Mouse (Mus musculus): ENCODE results near the gene Tmem198. TPM values are rescaled to one million over a fixed set of nuclear protein-coding genes. Genes with fewer than 3 reads are reported as not detected.

Gene Tmem198
- polyA plus RNA-seq (2015; fragmentation: Nextera tagmentation; extraction: Ambion mirVana) = 1.1 and 1.3 TPM in 2 replicates

DNA sequence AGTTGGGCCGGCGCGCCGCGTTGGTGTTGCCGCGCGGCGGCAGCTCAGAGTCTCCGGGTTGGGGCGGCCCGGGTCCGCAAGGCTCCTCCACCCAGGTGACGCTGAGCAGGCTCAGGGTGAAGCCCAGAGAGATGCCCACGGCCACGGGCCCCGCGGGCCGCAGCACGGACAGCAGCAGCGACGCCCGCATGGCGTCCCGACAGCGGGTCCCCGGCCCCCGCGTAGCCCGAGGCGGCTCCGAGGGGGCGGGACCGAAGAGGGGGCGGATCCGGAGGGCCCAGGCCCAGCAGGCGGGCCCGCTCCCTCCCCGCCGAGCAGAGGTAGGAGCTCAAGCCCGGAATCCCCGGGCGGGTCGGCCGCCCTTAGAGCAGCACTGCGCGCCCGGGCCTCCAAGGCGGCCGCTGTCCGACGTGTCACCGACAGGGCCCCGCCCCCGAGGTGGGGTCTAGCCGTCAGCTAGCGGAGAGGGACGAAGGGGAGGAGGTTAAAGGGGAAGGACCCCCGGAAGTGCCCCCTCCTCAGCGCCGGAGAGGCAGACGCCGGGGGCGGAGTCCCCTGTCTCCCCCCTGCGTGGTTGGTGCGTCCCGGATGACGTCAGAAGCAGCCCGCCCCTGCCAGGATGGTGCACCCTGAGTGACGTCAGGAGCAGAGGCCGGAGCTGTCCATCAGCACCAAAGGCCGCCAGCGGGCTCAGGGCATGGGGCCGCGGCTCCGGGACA, at the start of gene Tmem198, which contains the start of gene Chpf:
Tmem198 (plus strand) TSS at position 617 of the 719 bp plus-strand sequence.
Chpf (minus strand) TSS at position 392 of the 719 bp plus-strand sequence.
- H3K4me3 ChIP-seq (ENCODE audit: low read depth, low read length) = peak within 1 kb of the TSS; percentile 67
- peaks cover 3% of the 10 kb centered on the region; the same call in 1 of the 2 replicates for H3K4me1 ChIP-seq (ENCODE audit: insufficient read depth, low read depth, low read length)
- peak within 1 kb of the TSS; percentile 85 for H3K4me2 ChIP-seq (replicated peaks; ENCODE audit: low read depth, low read length)
- H3K27me3 ChIP-seq (replicated peaks; ENCODE audit: insufficient read depth, low read length) = peaks cover 22% of the 10 kb centered on the region; the same call in 1 of the 2 replicates
- DNase-seq (ENCODE audit: low spot score) (peak; percentile 97), ATAC-seq (peak; percentile 93)
- peak within 1 kb of the TSS; percentile 84 for H3K27ac ChIP-seq (ENCODE audit: low read length)
- no peaks in the 10 kb centered on the region for H3K9me3 ChIP-seq (ENCODE audit: low read length)
- H3K9ac ChIP-seq (replicated peaks; ENCODE audit: low read depth) = peak within 1 kb of the TSS; percentile 58
- peaks cover under 1% of the 10 kb centered on the region; the same call in 1 of the 2 replicates for H3K36me3 ChIP-seq (ENCODE audit: insufficient read depth, low read length)
- TF ChIP-seq EP300 (IDR thresholded peaks at IDR 0.05) (0 out of 2 replicates have a peak, but pooled peaks have one; percentile 17), CTCF (IDR thresholded peaks at IDR 0.05) (no peak)
- 1% methylated on average over 38 of the region's 76 CpGs for WGBS

DNA sequence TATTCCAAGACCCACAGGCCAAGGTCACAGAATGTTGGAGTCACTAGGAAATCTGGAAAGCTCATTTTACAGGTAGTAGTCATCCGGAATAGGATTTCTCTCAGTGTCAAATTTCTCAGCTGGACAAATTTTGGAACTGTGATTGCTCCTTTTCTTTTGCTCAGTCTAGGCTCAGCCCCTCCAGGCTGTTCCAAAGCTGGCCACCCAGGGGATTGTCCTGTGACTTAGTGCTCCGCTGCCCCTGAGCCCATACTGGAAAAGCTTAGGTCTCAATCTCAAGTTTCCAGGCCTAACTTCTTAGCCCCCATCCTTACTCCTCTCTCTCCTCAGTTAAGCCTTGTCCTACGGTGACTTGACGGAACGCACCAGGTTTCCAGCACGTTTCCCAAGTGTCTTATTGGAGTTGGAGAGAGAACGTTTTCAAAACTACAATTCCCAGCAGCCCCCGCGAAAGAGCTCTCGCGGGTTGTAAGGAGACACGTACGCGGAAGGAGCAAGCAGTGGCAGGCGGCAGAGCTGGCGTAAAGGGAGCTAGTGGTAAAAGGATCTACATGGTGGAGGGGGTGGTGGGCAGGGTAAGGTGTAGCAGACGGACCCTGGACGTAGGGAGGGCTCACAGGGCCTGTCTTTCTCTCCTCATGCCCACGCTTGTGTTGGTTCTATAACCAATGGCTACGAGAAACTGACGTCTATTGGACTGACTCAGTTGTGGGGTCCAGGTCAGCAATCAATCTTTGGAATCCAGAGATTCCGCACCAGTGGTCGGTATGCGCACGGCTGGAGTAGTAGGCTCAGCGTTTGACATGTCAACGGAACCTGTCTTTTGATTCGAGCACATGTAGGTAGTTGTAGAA, 43.6 kb upstream of the Tmem198 start, which contains the start of gene Gmppa:
Gmppa (plus strand) TSS at position 456 of the 854 bp plus-strand sequence.
- ATAC-seq (peak; percentile 92), DNase-seq (ENCODE audit: low spot score) (peak; percentile 93)
- 5% methylated on average over 28 of the region's 28 CpGs for WGBS

DNA sequence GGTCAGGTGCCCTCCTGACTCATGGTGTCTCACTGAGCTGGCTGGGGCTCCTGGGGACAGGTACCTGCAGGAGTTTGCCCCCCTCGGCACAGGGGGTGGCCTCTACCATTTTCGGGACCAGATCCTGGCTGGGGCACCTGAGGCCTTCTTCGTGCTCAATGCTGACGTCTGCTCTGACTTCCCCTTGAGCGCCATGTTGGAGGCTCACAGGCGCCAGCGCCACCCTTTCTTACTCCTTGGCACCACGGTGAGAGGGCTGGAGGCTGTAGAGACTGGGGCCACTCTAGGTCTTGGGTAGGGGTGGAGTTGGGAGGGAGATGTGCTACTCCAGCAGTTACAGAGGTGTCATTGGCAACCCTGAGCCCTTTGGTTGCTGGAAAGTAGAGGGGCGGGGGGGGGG, 40.5 kb upstream of the Tmem198 start:
- Histone ChIP-seq H3K27ac (ENCODE audit: low read length) (no peak overlapping the region), H3K27me3 (replicated peaks; ENCODE audit: insufficient read depth, low read length) (no peaks in the 10 kb centered on the region), H3K4me2 (replicated peaks; ENCODE audit: low read depth, low read length) (no peak overlapping the region), H3K9me3 (ENCODE audit: low read length) (no peaks in the 10 kb centered on the region), H3K9ac (replicated peaks; ENCODE audit: low read depth) (no peak overlapping the region), H3K4me3 (ENCODE audit: low read depth, low read length) (no peak overlapping the region), H3K4me1 (ENCODE audit: insufficient read depth, low read depth, low read length) (peaks cover 9% of the 10 kb centered on the region; the same call in 1 of the 2 replicates), H3K36me3 (ENCODE audit: insufficient read depth, low read length) (peaks cover 12% of the 10 kb centered on the region)
- ATAC-seq (no peak), DNase-seq (ENCODE audit: low spot score) (no peak)
- no peak for TF ChIP-seq CTCF (IDR thresholded peaks at IDR 0.05)
- TF ChIP-seq EP300 (IDR thresholded peaks at IDR 0.05) = no peak
- WGBS = 81% methylated on average over 6 of the region's 9 CpGs

More for the DNA sequence above, 43.6 kb upstream of the Tmem198 start, which contains the start of gene Gmppa:
- Histone ChIP-seq H3K4me2 (replicated peaks; ENCODE audit: low read depth, low read length) (peak within 1 kb of the TSS; percentile 74), H3K9me3 (ENCODE audit: low read length) (no peaks in the 10 kb centered on the region), H3K4me1 (ENCODE audit: insufficient read depth, low read depth, low read length) (peaks cover 9% of the 10 kb centered on the region; the same call in 1 of the 2 replicates), H3K9ac (replicated peaks; ENCODE audit: low read depth) (peak within 1 kb of the TSS; percentile 67), H3K4me3 (ENCODE audit: low read depth, low read length) (peak within 1 kb of the TSS; percentile 64), H3K36me3 (ENCODE audit: insufficient read depth, low read length) (peaks cover 6% of the 10 kb centered on the region), H3K27me3 (replicated peaks; ENCODE audit: insufficient read depth, low read length) (no peaks in the 10 kb centered on the region), H3K27ac (ENCODE audit: low read length) (peak within 1 kb of the TSS; percentile 61)
- TF ChIP-seq EP300 (IDR thresholded peaks at IDR 0.05) = no peak
- TF ChIP-seq CTCF (IDR thresholded peaks at IDR 0.05) = no peak

DNA sequence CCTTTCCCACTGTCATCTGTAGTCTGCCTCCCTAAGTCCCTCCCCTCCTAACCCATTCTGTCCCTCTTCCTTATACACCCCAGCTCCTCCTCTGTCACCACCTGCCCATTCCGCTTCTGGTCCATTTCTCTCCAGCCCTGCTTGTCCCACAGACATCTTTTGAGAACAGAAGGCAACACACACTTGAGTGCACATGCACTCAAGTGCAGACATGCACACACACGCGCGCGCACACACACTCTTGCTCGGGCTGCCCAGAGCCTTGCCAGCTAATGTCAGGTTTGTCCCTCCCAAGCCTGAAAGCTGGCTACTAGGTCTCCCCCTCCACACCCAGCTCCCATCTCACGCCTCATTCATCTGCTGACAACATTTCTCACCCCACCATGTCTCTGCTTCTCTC, 38.7 kb upstream of the Tmem198 start:
- Histone ChIP-seq H3K27ac (ENCODE audit: low read length) (no peak overlapping the region), H3K36me3 (ENCODE audit: insufficient read depth, low read length) (peaks cover 12% of the 10 kb centered on the region), H3K4me2 (replicated peaks; ENCODE audit: low read depth, low read length) (no peak overlapping the region), H3K27me3 (replicated peaks; ENCODE audit: insufficient read depth, low read length) (0 out of 2 replicates have a peak, but pooled peaks cover 4% of the 10 kb centered on the region), H3K9ac (replicated peaks; ENCODE audit: low read depth) (no peak overlapping the region), H3K4me1 (ENCODE audit: insufficient read depth, low read depth, low read length) (peaks cover 9% of the 10 kb centered on the region; the same call in 1 of the 2 replicates), H3K9me3 (ENCODE audit: low read length) (no peaks in the 10 kb centered on the region), H3K4me3 (ENCODE audit: low read depth, low read length) (no peak overlapping the region)
- TF ChIP-seq EP300 (IDR thresholded peaks at IDR 0.05) = no peak
- TF ChIP-seq CTCF (IDR thresholded peaks at IDR 0.05) = no peak
- WGBS = 92% methylated on average over 7 of the region's 7 CpGs
- ATAC-seq (no peak), DNase-seq (ENCODE audit: low spot score) (no peak)

DNA sequence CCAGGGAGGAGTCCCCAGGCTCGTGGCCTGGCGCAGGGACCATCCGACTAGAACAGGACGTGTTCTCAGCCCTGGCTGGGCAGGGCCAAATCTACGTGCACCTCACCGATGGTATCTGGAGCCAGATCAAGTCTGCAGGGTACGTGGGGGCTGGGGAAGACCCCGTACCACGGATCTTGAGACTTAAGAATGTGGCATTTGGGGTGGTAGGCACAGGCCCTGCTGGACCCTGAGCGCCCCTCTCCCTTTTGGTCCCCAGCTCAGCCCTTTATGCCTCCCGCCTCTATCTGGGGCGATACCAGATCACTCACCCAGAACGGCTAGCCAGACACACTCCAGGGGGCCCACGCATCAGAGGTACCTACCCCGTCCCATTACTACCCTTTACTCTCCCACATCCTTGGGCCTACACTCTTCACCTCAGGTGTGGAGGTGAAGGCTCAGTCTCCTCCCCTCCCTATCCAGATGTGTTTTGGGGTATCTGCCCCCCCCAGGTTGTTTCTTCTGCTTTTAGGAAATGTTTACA, 37.8 kb upstream of the Tmem198 start:
- Histone ChIP-seq H3K36me3 (ENCODE audit: insufficient read depth, low read length) (peaks cover 12% of the 10 kb centered on the region), H3K4me3 (ENCODE audit: low read depth, low read length) (no peak overlapping the region), H3K9me3 (ENCODE audit: low read length) (no peaks in the 10 kb centered on the region), H3K27me3 (replicated peaks; ENCODE audit: insufficient read depth, low read length) (peaks cover 10% of the 10 kb centered on the region; the same call in 1 of the 2 replicates), H3K4me1 (ENCODE audit: insufficient read depth, low read depth, low read length) (peaks cover 4% of the 10 kb centered on the region; the same call in 1 of the 2 replicates), H3K4me2 (replicated peaks; ENCODE audit: low read depth, low read length) (no peak overlapping the region), H3K27ac (ENCODE audit: low read length) (no peak overlapping the region), H3K9ac (replicated peaks; ENCODE audit: low read depth) (no peak overlapping the region)
- no peak for TF ChIP-seq CTCF (IDR thresholded peaks at IDR 0.05)
- DNase-seq (ENCODE audit: low spot score) (no peak), ATAC-seq (no peak)
- 91% methylated on average over 14 of the region's 15 CpGs for WGBS
